Mouse (Mus musculus) MEL (cell line): Measurements from ENCODE around the gene Braf. TPM values are rescaled to one million over a fixed set of nuclear protein-coding genes. Genes with fewer than 3 reads are reported as not detected.

ENCODE experiments used
- DNase-seq: peaks from one replicate; pipeline ENCODE4 v3.0.0; 2011; ENCODE audit warnings: low read depth, low spot score
- H3K27ac ChIP-seq: 2 replicates; pipeline ENCODE4 v1.5.1; 2012; ENCODE audit warnings: low read depth, mild to moderate bottlenecking, control low read depth, low read length, moderate library complexity; ENCODE audit not compliant: control insufficient read depth
- H3K27me3 ChIP-seq, 2 experiments: fragments of 150-350 bp in 1 of 2; sonication (generic) in 1 of 2; 2 replicates each; pipeline ENCODE4 v1.6.1; 2012; ENCODE audit warnings: low read length in 2 of 2, mild to moderate bottlenecking in 2 of 2, improper control_type of control experiment in 1 of 2, moderate library complexity in 1 of 2; ENCODE audit not compliant: insufficient read depth in 2 of 2, control insufficient read depth in 1 of 2
- H3K36me3 ChIP-seq, 2 experiments: 2 replicates each; pipeline ENCODE4 v1.6.1; 2012 to 2014; ENCODE audit warnings: low read length in 2 of 2, improper control_type of control experiment in 1 of 2, inconsistent platforms in 1 of 2, mild to moderate bottlenecking in 1 of 2; ENCODE audit not compliant: insufficient read depth in 2 of 2, control insufficient read depth in 1 of 2
- H3K4me1 ChIP-seq, 2 experiments: fragments of 150-350 bp in 1 of 2; sonication (generic) in 1 of 2; 2 replicates each; pipeline ENCODE4 v1.6.1; 2012; ENCODE audit warnings: low read length in 2 of 2, improper control_type of control experiment in 1 of 2, mild to moderate bottlenecking in 1 of 2; ENCODE audit not compliant: insufficient read depth in 2 of 2, control insufficient read depth in 1 of 2
- H3K4me3 ChIP-seq, 2 experiments: fragments of 150-350 bp in 1 of 2; sonication (generic) in 1 of 2; 2 replicates each; pipeline ENCODE4 v1.5.1; 2012; ENCODE audit warnings: low read depth in 2 of 2, low read length in 2 of 2, mild to moderate bottlenecking in 2 of 2, moderate library complexity in 2 of 2, control low read depth in 1 of 2, improper control_type of control experiment in 1 of 2; ENCODE audit not compliant: control insufficient read depth in 1 of 2, insufficient read depth in 1 of 2
- H3K79me2 ChIP-seq: 2 replicates; pipeline ENCODE4 v1.6.1; 2012; ENCODE audit warnings: mild to moderate bottlenecking, low read length, moderate library complexity; ENCODE audit not compliant: control insufficient read depth, poor library complexity, insufficient read depth
- H3K9ac ChIP-seq: 2 replicates; pipeline ENCODE4 v1.6.1; 2012; ENCODE audit warnings: low read depth, mild to moderate bottlenecking, control low read depth, low read length, moderate library complexity; ENCODE audit not compliant: control insufficient read depth, poor library complexity, severe bottlenecking
- H3K9me3 ChIP-seq: fragments of 150-350 bp; sonication (generic); replicated peaks from 2 replicates; pipeline ENCODE4 v1.6.1; 2012; ENCODE audit warnings: mild to moderate bottlenecking, low read length, improper control_type of control experiment, moderate library complexity; ENCODE audit not compliant: insufficient read depth
- BHLHE40 ChIP-seq: IDR thresholded peaks from 2 replicates; pipeline ENCODE4 v1.6.1; 2012; ENCODE audit warnings: low read depth, mild to moderate bottlenecking, inconsistent platforms, low read length, improper control_type of control experiment, borderline replicate concordance
- CHD2 ChIP-seq: IDR thresholded peaks from 2 replicates; pipeline ENCODE4 v1.6.1; 2011; ENCODE audit warnings: low read length, improper control_type of control experiment
- CTCF ChIP-seq, 3 experiments: IDR thresholded peaks in 2 of 3; conservative IDR thresholded peaks in 1 of 3; 2 replicates each; pipeline ENCODE4 v1.5.1; 2011 to 2012; ENCODE audit warnings: low read length in 3 of 3, low read depth in 2 of 3, mild to moderate bottlenecking in 2 of 3, improper control_type of control experiment in 1 of 3, inconsistent platforms in 1 of 3, mixed read lengths in 1 of 3, moderate library complexity in 1 of 3; ENCODE audit not compliant: control insufficient read depth in 1 of 3, insufficient read depth in 1 of 3, poor library complexity in 1 of 3, severe bottlenecking in 1 of 3
- E2F4 ChIP-seq: IDR thresholded peaks from 2 replicates; pipeline ENCODE4 v1.6.1; 2011; ENCODE audit warnings: low read depth, low read length, improper control_type of control experiment, borderline replicate concordance
- ELF1 ChIP-seq: IDR thresholded peaks from 2 replicates; pipeline ENCODE4 v1.6.1; 2014; ENCODE audit warnings: low read depth, mild to moderate bottlenecking, inconsistent platforms, low read length, improper control_type of control experiment, moderate library complexity
- HCFC1 ChIP-seq: IDR thresholded peaks from 2 replicates; pipeline ENCODE4 v1.6.1; 2012; ENCODE audit warnings: low read depth, mild to moderate bottlenecking, inconsistent platforms, low read length, improper control_type of control experiment, moderate library complexity
- JUND ChIP-seq: IDR thresholded peaks from 2 replicates; pipeline ENCODE4 v1.6.1; 2011; ENCODE audit warnings: low read depth, mild to moderate bottlenecking, improper control_type of control experiment, low read length
- KAT2A ChIP-seq: conservative IDR thresholded peaks from 2 replicates; pipeline ENCODE4 v1.6.1; 2012; ENCODE audit warnings: low read depth, low read length, improper control_type of control experiment, inconsistent platforms
- MAFK ChIP-seq: IDR thresholded peaks from 2 replicates; pipeline ENCODE4 v1.6.1; 2011; ENCODE audit warnings: low read depth, mild to moderate bottlenecking, low read length, improper control_type of control experiment, borderline replicate concordance
- MAZ ChIP-seq: IDR thresholded peaks from 2 replicates; pipeline ENCODE4 v1.6.1; 2012; ENCODE audit warnings: low read depth, mild to moderate bottlenecking, inconsistent platforms, low read length, improper control_type of control experiment
- MEF2A ChIP-seq: IDR thresholded peaks from 2 replicates; pipeline ENCODE4 v1.6.1; 2014; ENCODE audit warnings: low read depth, mild to moderate bottlenecking, inconsistent platforms, low read length, improper control_type of control experiment; ENCODE audit not compliant: poor library complexity, insufficient replicate concordance, severe bottlenecking; ENCODE audit errors: extremely low read depth
- MXI1 ChIP-seq: IDR thresholded peaks from 2 replicates; pipeline ENCODE4 v1.6.1; 2011; ENCODE audit warnings: mild to moderate bottlenecking, low read depth, low read length, improper control_type of control experiment
- MYB ChIP-seq: IDR thresholded peaks from 2 replicates; pipeline ENCODE4 v1.6.1; 2011; ENCODE audit warnings: mild to moderate bottlenecking, low read depth, low read length, improper control_type of control experiment
- NRF1 ChIP-seq: IDR thresholded peaks from 2 replicates; pipeline ENCODE4 v1.6.1; 2014; ENCODE audit warnings: low read depth, mild to moderate bottlenecking, inconsistent platforms, low read length, improper control_type of control experiment, moderate library complexity; ENCODE audit not compliant: poor library complexity, insufficient read depth, severe bottlenecking
- POLR2AphosphoS2 ChIP-seq: IDR thresholded peaks from 2 replicates; pipeline ENCODE4 v1.6.1; 2011; ENCODE audit warnings: low read length, improper control_type of control experiment
- RAD21 ChIP-seq: IDR thresholded peaks from 2 replicates; pipeline ENCODE4 v1.6.1; 2011; ENCODE audit warnings: mild to moderate bottlenecking, low read depth, low read length, improper control_type of control experiment
- TBP ChIP-seq: IDR thresholded peaks from 2 replicates; pipeline ENCODE4 v1.8.0; 2011; ENCODE audit warnings: low read depth, low read length, improper control_type of control experiment
- TCF12 ChIP-seq: IDR thresholded peaks from 2 replicates; pipeline ENCODE4 v1.6.1; 2014; ENCODE audit warnings: low read depth, mild to moderate bottlenecking, inconsistent platforms, low read length, improper control_type of control experiment, moderate library complexity
- UBTF ChIP-seq: IDR thresholded peaks from 2 replicates; pipeline ENCODE4 v1.6.1; 2012; ENCODE audit warnings: low read depth, mild to moderate bottlenecking, inconsistent platforms, low read length, improper control_type of control experiment, moderate library complexity, borderline replicate concordance; ENCODE audit not compliant: insufficient read depth
- USF1 ChIP-seq: IDR thresholded peaks from 2 replicates; pipeline ENCODE4 v1.6.1; 2014; ENCODE audit warnings: low read depth, mild to moderate bottlenecking, inconsistent platforms, low read length, improper control_type of control experiment, moderate library complexity
- ZC3H11A ChIP-seq: IDR thresholded peaks from 2 replicates; pipeline ENCODE4 v1.6.1; 2012; ENCODE audit warnings: low read depth, mild to moderate bottlenecking, inconsistent platforms, low read length, improper control_type of control experiment
- ZKSCAN1 ChIP-seq: IDR thresholded peaks from 2 replicates; pipeline ENCODE4 v1.6.1; 2012; ENCODE audit warnings: low read depth, mild to moderate bottlenecking, inconsistent platforms, low read length, improper control_type of control experiment, moderate library complexity
- ZNF384 ChIP-seq: IDR thresholded peaks from 2 replicates; pipeline ENCODE4 v1.6.1; 2012; ENCODE audit warnings: low read depth, mild to moderate bottlenecking, inconsistent platforms, low read length, improper control_type of control experiment
- polyA plus RNA-seq, 2 experiments: library from polyadenylated mRNA; stranded (reverse) in 1 of 2; unstranded in 1 of 2; fragments of >175 nt in 1 of 2; fragments of >200 nt in 1 of 2; gene quantifications; 2 replicates each; pipeline versions ENCODE4 v1.2.1 to v1.2.4; 2012; ENCODE audit warnings: low replicate concordance in 2 of 2, low read depth in 1 of 2; ENCODE audit not compliant: insufficient read length in 2 of 2, insufficient read depth in 1 of 2, missing spikeins in 1 of 2
- total RNA-seq: library from RNA; depleted of rRNA; stranded (reverse); fragments of 300-350 nt; gene quantifications from 2 replicates; pipeline ENCODE4 v1.2.3, GENCODE M21; 2012

Braf gene
- total and polyA plus RNA-seq, 3 experiments: 6.3 to 8.4 TPM; not detected in 1

- Histone ChIP-seq H3K27ac (no peak overlapping the region), H3K79me2 (no peaks in the 10 kb centered on the region), H3K4me1 (no peaks in the 10 kb centered on the region; a peak in 1 of 4 replicates), H3K36me3 (no peaks in the 10 kb centered on the region), H3K9me3 (no peaks in the 10 kb centered on the region), H3K4me3 (no peak overlapping the region), H3K27me3 (no peaks in the 10 kb centered on the region), H3K9ac (no peak overlapping the region)
- TF ChIP-seq ZKSCAN1: no peak
- TF ChIP-seq JUND: no peak
- no peak for DNase-seq
Measured at GRCm38 (mm10) chr6:39678241-39678640, 47.0 kb downstream of the Braf start.

GRCm38 (mm10) chr6:39675081-39675480 lies 50.2 kb downstream of the Braf start:
- TF ChIP-seq CHD2: no peak
- TF ChIP-seq NRF1: no peak
- TF ChIP-seq TBP: no peak
- no peak for TF ChIP-seq ZNF384
- TF ChIP-seq RAD21: no peak
- TF ChIP-seq BHLHE40: no peak
- H3K27me3 ChIP-seq: no peaks in the 10 kb centered on the region
- H3K36me3 ChIP-seq: peaks cover 2 to 5% of the 10 kb centered on the region in 2 experiments; a peak in 2 of 4 replicates
- no peaks in the 10 kb centered on the region for H3K9me3 ChIP-seq
- peaks cover 0 to 3% of the 10 kb centered on the region in 2 experiments; a peak in 2 of 4 replicates for H3K4me1 ChIP-seq
- DNase-seq: no peak
- no peak overlapping the region for H3K27ac ChIP-seq
- no peaks in the 10 kb centered on the region for H3K79me2 ChIP-seq
- H3K4me3 ChIP-seq: no peak overlapping the region
- no peak overlapping the region for H3K9ac ChIP-seq

- Histone ChIP-seq H3K27ac (no peak overlapping the region), H3K9me3 (no peaks in the 10 kb centered on the region), H3K4me1 (peaks cover 0 to 2% of the 10 kb centered on the region in 2 experiments; a peak in 1 of 4 replicates), H3K4me3 (no peak overlapping the region), H3K9ac (no peak overlapping the region), H3K36me3 (peaks cover 0 to 1% of the 10 kb centered on the region in 2 experiments; a peak in 3 of 4 replicates), H3K27me3 (no peaks in the 10 kb centered on the region), H3K79me2 (no peaks in the 10 kb centered on the region)
- no peak for DNase-seq
- TF ChIP-seq ZKSCAN1 (no peak), MAFK (no peak), UBTF (no peak), MXI1 (no peak), MEF2A (no peak), CTCF (IDR thresholded peaks at IDR 0.05 in 2 of 3, conservative IDR thresholded peaks at IDR 0.05 in 1 of 3; ENCODE audit: control insufficient read depth in 1 of 3, insufficient read depth in 1 of 3, low read depth in 2 of 3, low read length in 3 of 3, poor library complexity in 1 of 3, severe bottlenecking in 1 of 3) (no peak), ZNF384 (no peak), USF1 (no peak), E2F4 (no peak), MAZ (no peak), ELF1 (no peak), KAT2A (no peak), HCFC1 (no peak), TCF12 (no peak), ZC3H11A (no peak), TBP (no peak), MYB (no peak), POLR2AphosphoS2 (no peak)
Measured at GRCm38 (mm10) chr6:39611296-39611695, 114.0 kb downstream of the Braf start.
